Mouse (Mus musculus): ENCODE measurements around the gene Irf1. TPM values are rescaled to one million over a fixed set of nuclear protein-coding genes. Genes with fewer than 3 reads are reported as not detected.
A peak's percentile ranks its signal among the peaks of the same experiment; 100 is the strongest.

The Irf1 gene
- polyA plus RNA-seq, 1 experiment, result 10.9 TPM

GRCm38 (mm10) chr11:53789277-53789676, 19.5 kb downstream of the Irf1 start:
- H3K27ac ChIP-seq (ENCODE audit: insufficient read depth, low read length), result no peak overlapping the region
- no peak overlapping the region for H3K4me3 ChIP-seq (ENCODE audit: insufficient read depth, low read length)
- TF ChIP-seq POLR2A (IDR thresholded peaks at IDR 0.05; ENCODE audit: extremely low read depth, insufficient read depth, low read length) (no peak), CTCF (IDR thresholded peaks at IDR 0.05; ENCODE audit: extremely low read depth, insufficient read depth, low read length) (no peak)
- no peaks in the 10 kb centered on the region for H3K4me1 ChIP-seq (ENCODE audit: control insufficient read depth, insufficient read depth, low read length)

GRCm38 (mm10) chr11:53792986-53793385, 23.2 kb downstream of the Irf1 start:
- Histone ChIP-seq H3K4me1 (ENCODE audit: control insufficient read depth, insufficient read depth, low read length) (0 out of 2 replicates have a peak, but pooled peaks cover 1% of the 10 kb centered on the region), H3K27ac (ENCODE audit: insufficient read depth, low read length) (no peak overlapping the region), H3K4me3 (ENCODE audit: insufficient read depth, low read length) (no peak overlapping the region)
- no peak for TF ChIP-seq POLR2A (IDR thresholded peaks at IDR 0.05; ENCODE audit: extremely low read depth, insufficient read depth, low read length)
- TF ChIP-seq CTCF (IDR thresholded peaks at IDR 0.05; ENCODE audit: extremely low read depth, insufficient read depth, low read length), result no peak

DNA sequence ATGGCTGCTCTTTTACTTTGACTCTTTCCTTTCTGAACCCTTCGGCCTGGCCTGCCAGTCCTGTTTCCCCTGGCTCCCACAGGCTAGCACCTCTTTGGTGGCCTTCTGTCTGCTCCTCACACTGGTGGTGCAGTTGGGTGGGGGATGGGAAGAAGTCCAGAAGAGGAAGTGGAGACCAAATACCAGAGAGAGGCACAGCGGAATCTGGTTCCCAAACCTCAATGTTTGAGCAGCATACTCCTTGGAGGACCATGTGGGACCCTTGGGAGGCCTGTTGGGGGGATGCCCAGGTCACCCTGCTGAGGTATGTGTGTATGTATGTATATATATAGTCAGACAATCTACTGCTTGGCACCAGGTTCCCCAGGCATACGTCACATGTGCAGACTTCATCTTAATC, 24.2 kb downstream of the Irf1 start:
- Histone ChIP-seq H3K4me3 (ENCODE audit: insufficient read depth, low read length) (no peak overlapping the region), H3K27ac (ENCODE audit: insufficient read depth, low read length) (no peak overlapping the region), H3K4me1 (ENCODE audit: control insufficient read depth, insufficient read depth, low read length) (0 out of 2 replicates have a peak, but pooled peaks cover 1% of the 10 kb centered on the region)
- TF ChIP-seq POLR2A (IDR thresholded peaks at IDR 0.05; ENCODE audit: extremely low read depth, insufficient read depth, low read length) (no peak), CTCF (IDR thresholded peaks at IDR 0.05; ENCODE audit: extremely low read depth, insufficient read depth, low read length) (no peak)

DNA sequence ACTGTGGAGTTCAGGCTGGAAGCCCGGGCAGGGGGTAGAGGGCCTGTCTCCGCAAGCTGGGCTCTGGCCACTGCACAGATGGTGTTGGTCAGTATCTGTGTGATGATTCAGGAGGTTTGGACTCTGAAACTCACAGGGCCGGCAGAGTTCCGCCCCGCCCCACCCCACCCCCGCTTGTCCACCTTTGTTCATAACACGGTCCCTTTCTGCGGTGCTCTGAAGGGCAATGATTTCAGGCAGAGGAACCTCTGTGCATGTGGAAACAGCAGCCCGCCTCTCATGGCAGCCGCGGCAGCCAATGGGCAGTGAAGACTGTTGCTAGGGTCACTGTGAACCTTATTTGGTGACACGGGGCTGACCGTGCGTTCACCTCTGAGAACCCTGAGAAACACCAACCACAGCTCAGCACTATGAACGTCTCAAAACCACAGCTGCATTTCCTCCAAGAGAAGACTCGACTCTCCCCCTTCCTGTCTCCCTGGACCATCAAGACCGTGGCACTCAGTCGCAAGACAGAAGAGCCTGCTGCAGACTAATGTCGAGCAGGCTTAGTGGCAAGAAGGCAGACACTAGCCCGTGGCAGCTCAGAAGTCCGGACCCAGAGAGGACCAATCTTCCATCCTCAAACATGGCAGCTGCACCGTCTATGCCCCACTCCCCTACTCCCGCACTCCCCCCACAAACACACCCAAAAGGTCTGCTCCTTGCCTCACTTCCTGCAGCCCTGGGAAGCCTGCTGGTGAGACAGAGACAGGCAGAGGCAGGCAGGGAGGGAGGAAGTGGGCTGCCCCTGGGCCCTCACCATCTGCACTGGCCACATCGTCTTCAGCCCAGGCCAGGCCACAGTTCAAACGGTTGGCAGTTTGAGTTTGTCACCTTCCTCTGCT, 25.1 kb downstream of the Irf1 start:
- Histone ChIP-seq H3K27ac (ENCODE audit: insufficient read depth, low read length) (no peak overlapping the region), H3K4me3 (ENCODE audit: insufficient read depth, low read length) (no peak overlapping the region)
- no peak for TF ChIP-seq CTCF (IDR thresholded peaks at IDR 0.05; ENCODE audit: extremely low read depth, insufficient read depth, low read length)
- no peak for TF ChIP-seq POLR2A (IDR thresholded peaks at IDR 0.05; ENCODE audit: extremely low read depth, insufficient read depth, low read length)

DNA sequence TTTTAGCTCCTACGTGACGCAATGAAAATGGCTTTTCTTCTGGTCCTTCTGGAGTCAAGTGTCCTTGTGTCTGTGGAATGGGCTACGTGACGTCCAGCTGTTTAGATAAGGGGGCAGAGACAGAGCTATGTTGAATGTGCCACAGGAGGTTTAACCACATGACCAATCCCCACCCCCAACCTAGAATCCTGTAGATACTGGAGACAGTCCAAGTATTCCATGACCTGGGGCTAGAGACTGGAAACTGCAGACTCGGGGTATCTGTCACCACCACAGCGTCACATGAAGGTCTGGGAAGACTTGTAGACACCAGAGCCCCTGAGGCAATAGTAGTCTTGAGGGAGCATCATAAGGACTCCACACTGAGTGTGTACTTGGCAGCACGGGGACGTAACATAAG, 26.0 kb downstream of the Irf1 start:
- H3K4me1 ChIP-seq (ENCODE audit: control insufficient read depth, insufficient read depth, low read length), result 0 out of 2 replicates have a peak, but pooled peaks cover 1% of the 10 kb centered on the region
- TF ChIP-seq CTCF (IDR thresholded peaks at IDR 0.05; ENCODE audit: extremely low read depth, insufficient read depth, low read length) (no peak), POLR2A (IDR thresholded peaks at IDR 0.05; ENCODE audit: extremely low read depth, insufficient read depth, low read length) (no peak)
- H3K4me3 ChIP-seq (ENCODE audit: insufficient read depth, low read length), result no peak overlapping the region
- no peak overlapping the region for H3K27ac ChIP-seq (ENCODE audit: insufficient read depth, low read length)

More for the DNA sequence above, 25.1 kb downstream of the Irf1 start:
- 0 out of 2 replicates have a peak, but pooled peaks cover 1% of the 10 kb centered on the region for H3K4me1 ChIP-seq (ENCODE audit: control insufficient read depth, insufficient read depth, low read length)

GRCm38 (mm10) chr11:53796409-53797151, 26.8 kb downstream of the Irf1 start:
- TF ChIP-seq CTCF (IDR thresholded peaks at IDR 0.05; ENCODE audit: extremely low read depth, insufficient read depth, low read length) (no peak), POLR2A (IDR thresholded peaks at IDR 0.05; ENCODE audit: extremely low read depth, insufficient read depth, low read length) (no peak)
- Histone ChIP-seq H3K4me3 (ENCODE audit: insufficient read depth, low read length) (no peak overlapping the region), H3K4me1 (ENCODE audit: control insufficient read depth, insufficient read depth, low read length) (0 out of 2 replicates have a peak, but pooled peaks cover 1% of the 10 kb centered on the region), H3K27ac (ENCODE audit: insufficient read depth, low read length) (0 out of 2 replicates have a peak overlapping the region, but pooled peaks have one; percentile 32)

- Histone ChIP-seq H3K4me1 (ENCODE audit: control insufficient read depth, insufficient read depth, low read length) (0 out of 2 replicates have a peak, but pooled peaks cover 1% of the 10 kb centered on the region), H3K27ac (ENCODE audit: insufficient read depth, low read length) (no peak overlapping the region), H3K4me3 (ENCODE audit: insufficient read depth, low read length) (no peak overlapping the region)
- TF ChIP-seq CTCF (IDR thresholded peaks at IDR 0.05; ENCODE audit: extremely low read depth, insufficient read depth, low read length), result no peak
- no peak for TF ChIP-seq POLR2A (IDR thresholded peaks at IDR 0.05; ENCODE audit: extremely low read depth, insufficient read depth, low read length)
Measured at GRCm38 (mm10) chr11:53797386-53797920, 27.6 kb downstream of the Irf1 start.

DNA sequence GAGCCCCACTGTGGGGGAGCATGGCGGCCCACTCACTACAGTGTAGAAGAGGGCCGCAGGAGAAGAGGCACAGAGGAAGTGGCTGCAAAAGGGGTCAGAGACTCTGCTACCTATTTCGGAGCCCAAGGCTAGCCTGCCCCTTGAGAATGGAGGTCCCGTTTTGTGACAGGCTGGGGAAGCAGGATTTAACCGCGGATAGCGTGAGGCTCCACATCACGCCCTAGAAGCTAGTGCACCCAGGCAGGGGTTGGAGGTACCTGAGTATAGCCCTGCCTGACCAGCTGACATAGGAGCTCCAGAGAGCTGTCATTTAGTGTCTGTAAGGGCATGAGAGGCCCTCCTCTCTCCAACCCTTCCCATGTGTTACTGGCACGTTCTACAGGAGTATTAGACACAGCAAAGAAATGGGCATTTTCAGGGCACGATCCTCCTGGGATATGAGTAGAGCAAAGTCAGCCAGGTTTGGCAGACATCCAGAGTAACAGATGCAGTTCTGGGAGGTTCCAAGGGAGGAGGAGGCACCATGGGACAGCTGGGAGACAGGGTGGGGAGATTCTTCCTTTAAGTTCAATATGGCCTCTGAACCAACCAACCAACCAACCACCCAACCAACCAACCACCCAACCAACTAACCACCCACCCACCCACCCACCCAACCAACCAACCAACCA, 28.4 kb downstream of the Irf1 start:
- no peak overlapping the region for H3K4me3 ChIP-seq (ENCODE audit: insufficient read depth, low read length)
- 0 out of 2 replicates have a peak, but pooled peaks cover 1% of the 10 kb centered on the region for H3K4me1 ChIP-seq (ENCODE audit: control insufficient read depth, insufficient read depth, low read length)
- TF ChIP-seq CTCF (IDR thresholded peaks at IDR 0.05; ENCODE audit: extremely low read depth, insufficient read depth, low read length), result no peak
- TF ChIP-seq POLR2A (IDR thresholded peaks at IDR 0.05; ENCODE audit: extremely low read depth, insufficient read depth, low read length), result no peak
- no peak overlapping the region for H3K27ac ChIP-seq (ENCODE audit: insufficient read depth, low read length)

DNA sequence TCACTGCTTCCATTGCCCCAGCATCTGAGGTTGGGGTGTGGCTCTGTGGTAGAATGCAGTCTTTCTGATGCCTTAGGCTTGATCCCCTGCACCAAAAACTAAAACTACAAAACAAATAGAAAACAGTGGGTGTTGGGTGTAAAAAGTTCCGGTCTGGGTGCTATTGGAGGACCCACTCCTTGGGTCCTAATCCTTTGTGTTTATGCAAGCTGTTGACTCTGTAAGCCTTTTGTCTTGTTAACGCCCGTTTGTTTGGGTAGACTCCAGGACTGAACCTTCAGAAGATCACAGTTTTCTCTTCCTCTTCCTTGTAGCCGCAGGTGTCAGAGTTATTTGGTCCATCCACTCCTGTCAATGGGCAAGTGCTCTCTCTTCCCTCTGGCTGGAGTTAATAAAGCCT, 30.2 kb downstream of the Irf1 start:
- Histone ChIP-seq H3K27ac (ENCODE audit: insufficient read depth, low read length) (no peak overlapping the region), H3K4me1 (ENCODE audit: control insufficient read depth, insufficient read depth, low read length) (0 out of 2 replicates have a peak, but pooled peaks cover 1% of the 10 kb centered on the region), H3K4me3 (ENCODE audit: insufficient read depth, low read length) (no peak overlapping the region)
- TF ChIP-seq POLR2A (IDR thresholded peaks at IDR 0.05; ENCODE audit: extremely low read depth, insufficient read depth, low read length), result no peak

Data from cortical plate, adult 2 months (tissue).